Mouse (Mus musculus) stomach, postnatal 0 days (tissue): ENCODE data around the gene Spint1.

ENCODE experiments used
- CTCF ChIP-seq: IDR thresholded peaks from 2 replicates; pipeline ENCODE4 v1.5.1; 2016; ENCODE audit warnings: antibody characterized with exemption, low read depth, mild to moderate bottlenecking, moderate library complexity
- EP300 ChIP-seq: optimal IDR thresholded peaks from 2 replicates; pipeline ENCODE3; 2016; ENCODE audit warnings: antibody characterized with exemption

- TF ChIP-seq CTCF (no peak), EP300 (no peak)
These were observed 28.0 kb upstream of the Spint1 start for GRCm38 (mm10) chr2:119209176-119209507.
